ENCODE assay signal across 18 mouse cellular contexts in the genomic region with DNA sequence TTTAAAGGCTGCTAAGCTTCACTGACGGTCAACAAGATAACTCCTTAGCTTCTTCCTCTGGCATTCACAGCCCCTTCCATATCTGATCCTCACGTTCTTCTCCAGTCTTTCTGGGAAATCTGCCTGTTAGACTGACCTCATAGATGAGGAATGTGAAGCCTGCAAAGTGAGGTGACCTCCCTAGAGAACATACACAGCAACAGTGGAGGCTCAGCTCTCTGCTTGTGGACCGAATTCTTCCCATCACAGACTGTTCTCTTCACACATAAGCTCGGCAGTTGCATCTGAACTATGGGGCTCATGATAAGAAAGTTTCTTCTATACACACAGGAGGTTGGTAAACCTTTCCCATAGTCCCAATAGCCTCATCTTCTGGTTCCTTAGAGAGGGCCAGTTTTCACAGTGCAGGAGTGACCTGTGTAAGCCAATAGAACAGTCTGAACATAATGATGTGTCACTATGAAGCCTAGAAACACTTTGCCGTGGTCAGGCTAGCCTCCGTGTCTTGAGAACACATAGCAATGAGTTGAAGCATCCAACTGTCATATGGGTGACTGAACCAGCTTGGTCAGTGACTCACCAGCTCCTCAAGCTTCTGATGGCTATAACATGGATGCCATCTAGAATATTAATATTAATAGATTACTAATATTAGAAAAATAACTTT.
DNase-seq lines count a peak whose midpoint lies in the region; ATAC-seq and TF ChIP-seq lines count a peak whose summit lies in the region.
"Had no signal": no experiment of that assay in that cellular context is flagged by ENCODE, and none has a peak within 500 bp of the region (broad histone marks: within the 10 kb centered on the region; RNA-seq: fewer than 3 reads in every experiment).

No protein-coding gene starts in this region.

- no peak for DNase-seq in heart, adult 11 months
- peak; percentile 35 for DNase-seq in lung, embryonic 14.5 days
- no peak for DNase-seq in lung, adult 2 months
- DNase-seq in heart, postnatal 10 days, result peak; percentile 7 to 10
- DNase-seq in stomach, postnatal 0 days (ENCODE audit: low spot score), result no peak
- DNase-seq in spleen, adult 18-20 months, result no peak
- DNase-seq: adrenal gland, adult 2 months; cerebellum, postnatal 10 days; gastrocnemius, postnatal 10 days; layer of hippocampus, postnatal 36 days; right cerebral cortex, adult 18-20 months had no signal

- no peaks in the 10 kb centered on the region for H3K9me3 ChIP-seq in heart, embryonic 12.5 days (replicated peaks)
- H3K9me3 ChIP-seq in lung, embryonic 14.5 days (ENCODE audit: low read depth, low read length), result no peaks in the 10 kb centered on the region
- no peaks in the 10 kb centered on the region for H3K9me3 ChIP-seq in stomach, postnatal 0 days (ENCODE audit: control insufficient read depth, low read length)
- no peaks in the 10 kb centered on the region for H3K9me3 ChIP-seq in midbrain, embryonic 16.5 days (replicated peaks; ENCODE audit: control insufficient read depth, low read length, poor library complexity, severe bottlenecking)
- H3K9me3 ChIP-seq: embryonic facial prominence, embryonic 12.5 days; hindbrain, embryonic 13.5 days had no signal

- intact Hi-C loops in heart, postnatal 10 days (cut with DNase I), result no loop called here

- TF ChIP-seq CTCF in lung, embryonic 14.5 days (IDR thresholded peaks at IDR 0.05; ENCODE audit: low read depth), result no peak
- no peak for TF ChIP-seq CTCF in lung, adult 2 months (IDR thresholded peaks at IDR 0.05; ENCODE audit: insufficient read depth, low read length)
- no peak for TF ChIP-seq CTCF in stomach, postnatal 0 days (IDR thresholded peaks at IDR 0.05; ENCODE audit: low read depth)

- peaks cover 26% of the 10 kb centered on the region for H3K4me1 ChIP-seq in heart, embryonic 12.5 days (replicated peaks)
- peaks cover 4% of the 10 kb centered on the region; the same call in 1 of the 2 replicates for H3K4me1 ChIP-seq in lung, embryonic 14.5 days (ENCODE audit: insufficient read depth)
- peaks cover 2% of the 10 kb centered on the region; the same call in 1 of the 2 replicates for H3K4me1 ChIP-seq in lung, adult 2 months (ENCODE audit: control insufficient read depth, insufficient read depth, low read length)
- no peaks in the 10 kb centered on the region for H3K4me1 ChIP-seq in stomach, postnatal 0 days (replicated peaks; ENCODE audit: control insufficient read depth, insufficient read depth)
- H3K4me1 ChIP-seq in midbrain, embryonic 16.5 days (ENCODE audit: control insufficient read depth, insufficient read depth, low read length), result no peaks in the 10 kb centered on the region
- H3K4me1 ChIP-seq: embryonic facial prominence, embryonic 12.5 days; hindbrain, embryonic 13.5 days had no signal

- TF ChIP-seq EP300 in stomach, postnatal 0 days (optimal IDR thresholded peaks at IDR 0.05), result no peak

- H3K9ac ChIP-seq in heart, embryonic 12.5 days, result no peak overlapping the region
- no peak overlapping the region for H3K9ac ChIP-seq in lung, embryonic 14.5 days
- H3K9ac ChIP-seq in stomach, postnatal 0 days (ENCODE audit: low read length), result no peak overlapping the region
- no peak overlapping the region for H3K9ac ChIP-seq in midbrain, embryonic 16.5 days (ENCODE audit: low read depth, low read length)
- H3K9ac ChIP-seq: embryonic facial prominence, embryonic 12.5 days; hindbrain, embryonic 13.5 days had no signal

- H3K4me2 ChIP-seq in heart, embryonic 12.5 days, result no peak overlapping the region
- H3K4me2 ChIP-seq in lung, embryonic 14.5 days, result no peak overlapping the region
- no peak overlapping the region for H3K4me2 ChIP-seq in stomach, postnatal 0 days (replicated peaks; ENCODE audit: low read depth)
- no peak overlapping the region for H3K4me2 ChIP-seq in midbrain, embryonic 16.5 days (ENCODE audit: low read length)
- H3K4me2 ChIP-seq: embryonic facial prominence, embryonic 12.5 days; hindbrain, embryonic 13.5 days had no signal

- 27% methylated on average over 6 of the region's 6 CpGs for WGBS in heart, embryonic 12.5 days
- WGBS in lung, embryonic 14.5 days, result 52% methylated on average over 6 of the region's 6 CpGs
- 38% methylated on average over 6 of the region's 6 CpGs for WGBS in lung, adult 2 months
- 45% methylated on average over 6 of the region's 6 CpGs for WGBS in stomach, postnatal 0 days
- WGBS in midbrain, embryonic 16.5 days, result 84% methylated on average over 6 of the region's 6 CpGs

- H3K36me3 ChIP-seq in heart, embryonic 12.5 days, result no peaks in the 10 kb centered on the region
- H3K36me3 ChIP-seq in lung, embryonic 14.5 days (ENCODE audit: insufficient read depth), result no peaks in the 10 kb centered on the region
- H3K36me3 ChIP-seq in stomach, postnatal 0 days (ENCODE audit: control insufficient read depth, insufficient read depth, low read length), result no peaks in the 10 kb centered on the region
- H3K36me3 ChIP-seq in midbrain, embryonic 16.5 days (ENCODE audit: control insufficient read depth, insufficient read depth, low read length), result no peaks in the 10 kb centered on the region
- H3K36me3 ChIP-seq: embryonic facial prominence, embryonic 12.5 days; hindbrain, embryonic 13.5 days had no signal

- ATAC-seq in heart, embryonic 12.5 days (ENCODE audit: insufficient number of reproducible peaks, low FRiP score), result 0 out of 2 replicates have a peak, but pooled peaks have one; percentile 51
- ATAC-seq in lung, embryonic 14.5 days (ENCODE audit: insufficient read depth), result peak; percentile 69; the same call in 1 of the 2 replicates
- ATAC-seq in stomach, postnatal 0 days (ENCODE audit: low FRiP score, low TSS enrichment), result no peak
- no peak for ATAC-seq in midbrain, embryonic 16.5 days
- ATAC-seq: CD4-positive, CD25-positive, alpha-beta regulatory T cell, adult 4 months; forebrain, embryonic 14.5 days; intestine, postnatal 0 days had no signal

- H3K4me3 ChIP-seq in heart, embryonic 12.5 days, result no peak overlapping the region
- H3K4me3 ChIP-seq in lung, embryonic 14.5 days (ENCODE audit: low read depth, low read length), result no peak overlapping the region
- no peak overlapping the region for H3K4me3 ChIP-seq in lung, adult 2 months (replicated peaks; ENCODE audit: extremely low read depth, low read depth, low read length)
- no peak overlapping the region for H3K4me3 ChIP-seq in stomach, postnatal 0 days (ENCODE audit: low read depth, low read length)
- no peak overlapping the region for H3K4me3 ChIP-seq in midbrain, embryonic 16.5 days (ENCODE audit: low read depth, low read length)
- H3K4me3 ChIP-seq: embryonic facial prominence, embryonic 12.5 days; hindbrain, embryonic 13.5 days had no signal

- TF ChIP-seq POLR2A in lung, adult 2 months (IDR thresholded peaks at IDR 0.05; ENCODE audit: borderline replicate concordance, extremely low read depth, low read depth, low read length), result no peak

- H3K27me3 ChIP-seq in heart, embryonic 12.5 days (replicated peaks), result no peaks in the 10 kb centered on the region
- H3K27me3 ChIP-seq in lung, embryonic 14.5 days (ENCODE audit: insufficient read depth, low read length), result no peaks in the 10 kb centered on the region
- no peaks in the 10 kb centered on the region for H3K27me3 ChIP-seq in stomach, postnatal 0 days (ENCODE audit: control insufficient read depth, insufficient read depth, low read length)
- no peaks in the 10 kb centered on the region for H3K27me3 ChIP-seq in midbrain, embryonic 16.5 days (ENCODE audit: control insufficient read depth, insufficient read depth, low read depth, low read length)
- H3K27me3 ChIP-seq: embryonic facial prominence, embryonic 12.5 days; hindbrain, embryonic 13.5 days had no signal

- H3K27ac ChIP-seq in heart, embryonic 12.5 days (ENCODE audit: poor library complexity, severe bottlenecking), result no peak overlapping the region
- no peak overlapping the region for H3K27ac ChIP-seq in lung, embryonic 14.5 days (ENCODE audit: low read depth)
- 0 out of 2 replicates have a peak overlapping the region, but pooled peaks have one; percentile 9 for H3K27ac ChIP-seq in stomach, postnatal 0 days (replicated peaks)
- H3K27ac ChIP-seq in midbrain, embryonic 16.5 days (ENCODE audit: low read length), result no peak overlapping the region
- H3K27ac ChIP-seq: embryonic facial prominence, embryonic 12.5 days; hindbrain, embryonic 13.5 days had no signal

Comparison
In these comparisons a context has a peak if more than half of its experiments do, and no peak if none do; other contexts are left out.
1. DNase-seq: peak in lung, embryonic 14.5 days (single experiment) and heart, postnatal 10 days (2 of 2); none in heart, adult 11 months (single experiment), lung, adult 2 months (single experiment), stomach, postnatal 0 days (single experiment) and spleen, adult 18-20 months (0 of 2).
2. ATAC-seq: peak in heart, embryonic 12.5 days (single experiment) and lung, embryonic 14.5 days (single experiment); none in stomach, postnatal 0 days (single experiment) and midbrain, embryonic 16.5 days (single experiment).